Mouse (Mus musculus) heart, adult 11 months (tissue): ENCODE results near the gene Smok3b.

Experiments used
- DNase-seq: peaks from one replicate; pipeline ENCODE4 v3.0.0; 2022

Gene Smok3b

DNA sequence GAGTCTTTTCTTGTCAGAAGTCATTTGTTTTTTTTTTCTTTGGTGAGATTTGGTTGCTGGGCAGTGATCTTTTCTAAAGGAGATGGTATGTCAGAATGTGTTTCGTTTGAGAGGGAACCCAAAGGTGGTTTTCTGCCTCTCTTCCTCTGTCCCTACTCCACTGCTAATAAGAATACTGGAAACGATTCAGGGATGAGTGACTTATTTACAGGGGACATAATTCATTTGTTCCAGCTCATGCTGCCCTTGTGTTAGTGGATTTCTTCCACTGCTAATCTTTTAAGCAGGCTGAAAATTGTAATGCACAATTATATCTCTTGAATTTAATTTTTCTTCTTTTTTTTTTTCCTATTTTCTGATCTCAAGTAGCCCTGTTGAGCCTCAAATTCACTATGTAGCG is 65.6 kb downstream of the Smok3b start:
- no peak for DNase-seq

DNA sequence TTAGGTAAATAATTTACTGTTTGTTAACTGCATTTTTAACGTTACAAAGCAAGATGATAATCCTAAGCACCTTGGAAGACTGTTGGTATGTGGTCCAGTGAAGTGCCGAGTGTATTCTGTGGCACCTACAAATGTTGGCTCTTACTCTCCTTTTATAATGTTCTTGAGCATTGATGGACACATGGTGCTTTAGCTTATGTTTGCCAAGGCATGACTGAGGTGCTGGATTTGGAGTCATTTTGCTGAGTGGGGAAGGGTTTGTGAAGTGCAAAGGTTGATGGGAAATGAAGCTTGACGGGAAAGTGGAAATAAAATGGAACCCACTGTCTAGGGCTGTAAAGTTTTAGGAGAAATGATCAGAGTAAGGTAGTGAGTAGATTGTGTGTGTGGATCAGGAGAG is 67.1 kb downstream of the Smok3b start:
- DNase-seq, result no peak

DNA sequence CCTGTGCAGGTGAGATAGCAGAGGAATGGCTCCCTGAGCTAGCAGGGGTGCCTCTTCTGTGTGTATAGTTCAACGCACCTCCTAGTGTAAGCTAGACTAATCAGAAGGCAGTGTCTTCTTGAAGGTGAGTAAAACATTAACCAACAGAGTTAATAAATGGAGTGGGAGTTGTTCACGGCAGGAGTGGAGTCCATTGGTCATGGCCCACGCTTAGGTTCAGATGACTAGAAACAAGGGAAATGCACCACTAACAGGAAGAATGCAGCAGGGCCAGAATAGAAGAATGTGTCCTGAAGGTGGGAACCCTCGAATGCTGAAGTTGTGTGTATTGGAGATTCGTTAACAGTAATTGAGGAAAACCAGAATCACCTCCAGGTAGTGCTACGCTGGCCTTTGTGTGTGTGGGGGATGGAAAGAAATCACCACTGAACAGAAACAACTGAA is 67.9 kb downstream of the Smok3b start:
- DNase-seq, result peak; percentile 55

DNA sequence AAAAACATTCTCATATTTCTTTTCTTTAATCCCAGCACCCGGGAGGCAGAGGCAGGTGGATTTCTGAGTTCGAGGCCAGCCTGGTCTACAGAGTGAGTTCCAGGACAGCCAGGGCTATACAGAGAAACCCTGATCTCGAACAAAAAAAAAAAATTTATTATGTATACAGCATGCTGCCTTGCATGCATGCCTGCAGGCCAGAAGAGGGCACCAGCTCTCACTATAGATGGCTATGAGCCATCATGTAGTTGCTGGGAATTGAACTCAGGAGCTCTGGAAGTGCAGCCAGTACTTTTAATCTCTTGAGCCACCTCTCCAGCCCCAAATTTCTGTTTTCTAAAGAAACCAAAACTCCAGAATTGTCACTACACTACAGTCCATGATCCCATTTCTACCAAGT is 69.0 kb downstream of the Smok3b start:
- peak; percentile 48 for DNase-seq

DNA sequence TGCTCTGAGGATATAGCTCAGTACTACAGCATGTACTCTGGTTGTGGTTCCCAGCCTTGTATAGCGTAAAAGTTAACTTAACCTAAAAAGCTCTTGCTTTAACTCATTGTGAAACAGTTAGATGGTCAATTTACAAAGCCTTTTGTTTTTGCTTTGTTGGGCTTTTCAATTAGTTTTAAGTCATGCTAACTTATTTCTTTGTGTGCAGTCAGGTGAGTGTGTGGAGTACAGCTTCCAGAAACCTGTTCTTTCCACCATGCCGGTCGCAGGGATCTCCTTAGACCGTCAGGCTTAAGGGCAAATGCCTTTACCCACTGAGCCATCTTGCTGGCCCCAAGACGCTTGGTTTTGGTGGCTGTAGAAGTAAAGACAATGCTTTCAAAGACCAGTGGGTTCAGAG is 69.5 kb downstream of the Smok3b start:
- DNase-seq, result peak; percentile 28

DNA sequence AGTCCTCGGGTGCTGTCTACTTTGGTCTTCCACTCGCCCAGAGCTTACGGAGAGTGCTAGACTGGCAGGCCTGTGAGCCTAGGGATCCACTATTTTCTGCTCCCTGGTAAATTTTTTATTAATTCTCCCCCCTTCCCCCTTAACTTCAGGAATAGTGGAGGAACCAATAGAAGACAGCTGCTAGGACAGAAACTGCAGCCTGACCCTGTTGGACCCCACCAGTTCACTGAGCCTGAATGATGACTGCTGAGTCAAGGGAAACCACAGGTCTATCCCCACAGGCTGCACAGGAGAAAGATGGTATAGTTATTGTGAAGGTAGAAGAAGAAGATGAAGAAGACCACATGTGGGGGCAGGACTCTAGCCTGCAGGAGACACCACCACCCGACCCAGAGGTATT is 71.5 kb downstream of the Smok3b start:
- DNase-seq, result peak; percentile 52

DNA sequence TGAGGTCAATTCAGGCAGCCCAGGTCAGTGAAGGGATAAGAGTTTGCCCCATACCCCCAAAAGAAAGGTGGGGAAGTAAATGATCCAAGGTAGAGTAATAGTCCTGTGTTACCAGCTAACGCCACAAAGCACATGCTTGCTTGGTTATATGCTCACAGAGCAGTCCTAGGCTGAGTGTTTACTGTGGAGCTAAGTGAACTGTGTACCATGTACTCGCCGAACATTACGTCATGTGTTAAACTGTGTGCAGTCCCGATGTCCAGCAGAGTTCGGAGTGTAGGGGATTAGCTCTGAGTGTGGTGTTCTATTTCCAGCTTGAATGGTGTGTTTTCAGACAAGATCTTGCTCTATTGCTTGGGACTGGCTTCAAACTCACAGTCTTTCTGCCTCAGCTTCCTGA is 73.2 kb downstream of the Smok3b start:
- peak; percentile 45 for DNase-seq
